Mouse (Mus musculus): ENCODE results near the gene Pigyl. TPM values are rescaled to one million over a fixed set of nuclear protein-coding genes. Genes with fewer than 3 reads are reported as not detected.

Pigyl gene
- polyA plus RNA-seq, 1 experiment from 2014 or later = 123 TPM

GRCm38 (mm10) chr9:22166686-22167085, 10.0 kb downstream of the Pigyl start:
- H3K27me3 ChIP-seq (replicated peaks; ENCODE audit: control insufficient read depth, insufficient read depth, low read length) = no peaks in the 10 kb centered on the region
- peak; percentile 40 for TF ChIP-seq CTCF (IDR thresholded peaks at IDR 0.05; ENCODE audit: low read depth)
- ATAC-seq = no peak
- no peaks in the 10 kb centered on the region for H3K4me1 ChIP-seq (replicated peaks; ENCODE audit: control insufficient read depth, insufficient read depth, low read length)
- no peak overlapping the region for H3K4me3 ChIP-seq (ENCODE audit: low read depth, low read length)
- no peaks in the 10 kb centered on the region for H3K36me3 ChIP-seq (ENCODE audit: control insufficient read depth, insufficient read depth)
- no peak overlapping the region for H3K27ac ChIP-seq (ENCODE audit: low read depth, low read length)
- H3K9ac ChIP-seq (ENCODE audit: low read depth, low read length) = no peak overlapping the region
- WGBS = 91% methylated on average over 10 of the region's 10 CpGs
- 0 out of 2 replicates have a peak, but pooled peaks cover 4% of the 10 kb centered on the region for H3K9me3 ChIP-seq (ENCODE audit: control insufficient read depth)
- no peak overlapping the region for H3K4me2 ChIP-seq (replicated peaks; ENCODE audit: low read depth)

GRCm38 (mm10) chr9:22167751-22168150, 11.1 kb downstream of the Pigyl start:
- no peaks in the 10 kb centered on the region for H3K36me3 ChIP-seq (ENCODE audit: control insufficient read depth, insufficient read depth)
- no peak for ATAC-seq
- no peak for TF ChIP-seq CTCF (IDR thresholded peaks at IDR 0.05; ENCODE audit: low read depth)
- no peak overlapping the region for H3K27ac ChIP-seq (ENCODE audit: low read depth, low read length)
- H3K9me3 ChIP-seq (ENCODE audit: control insufficient read depth) = 0 out of 2 replicates have a peak, but pooled peaks cover 4% of the 10 kb centered on the region
- no peaks in the 10 kb centered on the region for H3K4me1 ChIP-seq (replicated peaks; ENCODE audit: control insufficient read depth, insufficient read depth, low read length)
- whole genome bisulfite sequencing = over 99% methylated on average over 4 of the region's 4 CpGs
- H3K27me3 ChIP-seq (replicated peaks; ENCODE audit: control insufficient read depth, insufficient read depth, low read length) = no peaks in the 10 kb centered on the region
- H3K9ac ChIP-seq (ENCODE audit: low read depth, low read length) = no peak overlapping the region
- H3K4me3 ChIP-seq (ENCODE audit: low read depth, low read length) = no peak overlapping the region
- no peak overlapping the region for H3K4me2 ChIP-seq (replicated peaks; ENCODE audit: low read depth)

- no peak overlapping the region for H3K4me2 ChIP-seq (replicated peaks; ENCODE audit: low read depth)
- ATAC-seq = no peak
- H3K9me3 ChIP-seq (ENCODE audit: control insufficient read depth) = 0 out of 2 replicates have a peak, but pooled peaks cover 4% of the 10 kb centered on the region
- no peak overlapping the region for H3K27ac ChIP-seq (ENCODE audit: low read depth, low read length)
- no peak for TF ChIP-seq CTCF (IDR thresholded peaks at IDR 0.05; ENCODE audit: low read depth)
- no peaks in the 10 kb centered on the region for H3K36me3 ChIP-seq (ENCODE audit: control insufficient read depth, insufficient read depth)
- H3K9ac ChIP-seq (ENCODE audit: low read depth, low read length) = no peak overlapping the region
- H3K4me3 ChIP-seq (ENCODE audit: low read depth, low read length) = no peak overlapping the region
- H3K4me1 ChIP-seq (replicated peaks; ENCODE audit: control insufficient read depth, insufficient read depth, low read length) = no peaks in the 10 kb centered on the region
- WGBS = 95% methylated on average over 11 of the region's 11 CpGs
- H3K27me3 ChIP-seq (replicated peaks; ENCODE audit: control insufficient read depth, insufficient read depth, low read length) = no peaks in the 10 kb centered on the region
These were observed 12.7 kb downstream of the Pigyl start for GRCm38 (mm10) chr9:22169327-22169726.

- Histone ChIP-seq H3K9me3 (ENCODE audit: control insufficient read depth) (peaks cover 9% of the 10 kb centered on the region; the same call in 1 of the 2 replicates), H3K36me3 (ENCODE audit: control insufficient read depth, insufficient read depth) (no peaks in the 10 kb centered on the region), H3K9ac (ENCODE audit: low read depth, low read length) (no peak overlapping the region), H3K27ac (ENCODE audit: low read depth, low read length) (no peak overlapping the region), H3K4me3 (ENCODE audit: low read depth, low read length) (no peak overlapping the region), H3K27me3 (replicated peaks; ENCODE audit: control insufficient read depth, insufficient read depth, low read length) (no peaks in the 10 kb centered on the region), H3K4me2 (replicated peaks; ENCODE audit: low read depth) (no peak overlapping the region), H3K4me1 (replicated peaks; ENCODE audit: control insufficient read depth, insufficient read depth, low read length) (no peaks in the 10 kb centered on the region)
- no peak for ATAC-seq
- WGBS = 90% methylated on average over 4 of the region's 4 CpGs
- TF ChIP-seq CTCF (IDR thresholded peaks at IDR 0.05; ENCODE audit: low read depth) = no peak
These were observed 15.7 kb downstream of the Pigyl start for GRCm38 (mm10) chr9:22172318-22172717.

GRCm38 (mm10) chr9:22188025-22188611, 31.5 kb downstream of the Pigyl start, which contains the start of gene Zfp872:
Zfp872 (plus strand) TSS chr9:22188090.
- Histone ChIP-seq H3K4me1 (replicated peaks; ENCODE audit: control insufficient read depth, insufficient read depth, low read length) (no peaks in the 10 kb centered on the region), H3K4me2 (replicated peaks; ENCODE audit: low read depth) (peak within 1 kb of the TSS; percentile 63), H3K4me3 (ENCODE audit: low read depth, low read length) (peak within 1 kb of the TSS; percentile 32), H3K27me3 (replicated peaks; ENCODE audit: control insufficient read depth, insufficient read depth, low read length) (0 out of 2 replicates have a peak, but pooled peaks cover 5% of the 10 kb centered on the region), H3K27ac (ENCODE audit: low read depth, low read length) (no peak within 1 kb of the TSS), H3K36me3 (ENCODE audit: control insufficient read depth, insufficient read depth) (no peaks in the 10 kb centered on the region), H3K9ac (ENCODE audit: low read depth, low read length) (no peak within 1 kb of the TSS), H3K9me3 (ENCODE audit: control insufficient read depth) (peaks cover 5% of the 10 kb centered on the region; the same call in 1 of the 2 replicates)
- TF ChIP-seq CTCF (IDR thresholded peaks at IDR 0.05; ENCODE audit: low read depth) = no peak
- 19% methylated on average over 43 of the region's 43 CpGs for WGBS
- peak; percentile 65 for ATAC-seq

- Histone ChIP-seq H3K4me3 (ENCODE audit: low read depth, low read length) (no peak overlapping the region), H3K4me2 (replicated peaks; ENCODE audit: low read depth) (0 out of 2 replicates have a peak overlapping the region, but pooled peaks have one; percentile 21), H3K9ac (ENCODE audit: low read depth, low read length) (no peak overlapping the region), H3K36me3 (ENCODE audit: control insufficient read depth, insufficient read depth) (no peaks in the 10 kb centered on the region), H3K27me3 (replicated peaks; ENCODE audit: control insufficient read depth, insufficient read depth, low read length) (no peaks in the 10 kb centered on the region), H3K27ac (ENCODE audit: low read depth, low read length) (peak overlapping the region; percentile 46; the same call in 1 of the 2 replicates), H3K4me1 (replicated peaks; ENCODE audit: control insufficient read depth, insufficient read depth, low read length) (no peaks in the 10 kb centered on the region), H3K9me3 (ENCODE audit: control insufficient read depth) (peaks cover 12% of the 10 kb centered on the region)
- 18% methylated on average over 5 of the region's 5 CpGs for WGBS
- TF ChIP-seq CTCF (IDR thresholded peaks at IDR 0.05; ENCODE audit: low read depth) = no peak
- peak; percentile 99 for ATAC-seq
These were observed 39.8 kb downstream of the Pigyl start for GRCm38 (mm10) chr9:22196412-22196811.

Small RNAs within 50 kb of the gene (microRNA-seq; reads per million reads assigned to microRNA genes)
- gene Mir7084 = not detected

Other genes with a start within 250 kb of the Pigyl start
- 19.9 and 20.3 TPM in 2 replicates for gene Rab3d, start 238.7 kb upstream of the Pigyl start, polyA plus RNA-seq (2015; fragmentation: Nextera tagmentation; extraction: Ambion mirVana)
- 0.63 and 0.99 TPM in 2 replicates for gene Ccdc159, start 229.4 kb upstream of the Pigyl start, polyA plus RNA-seq (2015; fragmentation: Nextera tagmentation; extraction: Ambion mirVana)
- gene Tmem205, start 229.3 kb upstream of the Pigyl start, polyA plus RNA-seq (2015; fragmentation: Nextera tagmentation; extraction: Ambion mirVana) = 83.1 and 88.2 TPM in 2 replicates
- 2.9 and 3.2 TPM in 2 replicates for gene Plppr2, start 219.8 kb upstream of the Pigyl start, polyA plus RNA-seq (2015; fragmentation: Nextera tagmentation; extraction: Ambion mirVana)
- 4.6 and 4.8 TPM in 2 replicates for gene Swsap1, start 201.1 kb upstream of the Pigyl start, polyA plus RNA-seq (2015; fragmentation: Nextera tagmentation; extraction: Ambion mirVana)
- gene Epor, start 193.3 kb upstream of the Pigyl start, polyA plus RNA-seq (2015; fragmentation: Nextera tagmentation; extraction: Ambion mirVana) = 3.2 and 3.8 TPM in 2 replicates
- 2.1 and 2.5 TPM in 2 replicates for gene Rgl3, start 167.4 kb upstream of the Pigyl start, polyA plus RNA-seq (2015; fragmentation: Nextera tagmentation; extraction: Ambion mirVana)
- gene Ccdc151, start 154.2 kb upstream of the Pigyl start, polyA plus RNA-seq (2015; fragmentation: Nextera tagmentation; extraction: Ambion mirVana) = 0.22 and 0.35 TPM in 2 replicates
- gene Prkcsh, start 154.0 kb upstream of the Pigyl start, polyA plus RNA-seq (2015; fragmentation: Nextera tagmentation; extraction: Ambion mirVana) = 98.6 and 104 TPM in 2 replicates
- gene Elavl3, start 104.8 kb upstream of the Pigyl start, polyA plus RNA-seq (2015; fragmentation: Nextera tagmentation; extraction: Ambion mirVana) = 0.78 and 0.99 TPM in 2 replicates
- gene Gm49318, start 85.6 kb upstream of the Pigyl start, polyA plus RNA-seq (2015; fragmentation: Nextera tagmentation; extraction: Ambion mirVana) = not detected in 2 replicates
- gene Zfp653, start 85.5 kb upstream of the Pigyl start, polyA plus RNA-seq (2015; fragmentation: Nextera tagmentation; extraction: Ambion mirVana) = 4.2 and 4.5 TPM in 2 replicates
- gene Ecsit, start 71.4 kb upstream of the Pigyl start, polyA plus RNA-seq (2015; fragmentation: Nextera tagmentation; extraction: Ambion mirVana) = 23.8 and 25.3 TPM in 2 replicates
- gene Cnn1, start 57.6 kb upstream of the Pigyl start, polyA plus RNA-seq (2015; fragmentation: Nextera tagmentation; extraction: Ambion mirVana) = 419 and 432 TPM in 2 replicates
- gene Elof1, start 39.7 kb upstream of the Pigyl start, polyA plus RNA-seq (2015; fragmentation: Nextera tagmentation; extraction: Ambion mirVana) = 93.7 and 99.4 TPM in 2 replicates
- gene Acp5, start 21.1 kb upstream of the Pigyl start, polyA plus RNA-seq (2015; fragmentation: Nextera tagmentation; extraction: Ambion mirVana) = 175 and 178 TPM in 2 replicates
- gene Zfp872, start 31.2 kb downstream of the Pigyl start, polyA plus RNA-seq (2015; fragmentation: Nextera tagmentation; extraction: Ambion mirVana) = 0.27 and 0.38 TPM in 2 replicates
- 12.6 and 14.4 TPM in 2 replicates for gene Zfp809, start 68.9 kb downstream of the Pigyl start, polyA plus RNA-seq (2015; fragmentation: Nextera tagmentation; extraction: Ambion mirVana)
- 1.3 and 1.5 TPM in 2 replicates for gene Zfp599, start 103.0 kb downstream of the Pigyl start, polyA plus RNA-seq (2015; fragmentation: Nextera tagmentation; extraction: Ambion mirVana)
- 7.7 and 8.4 TPM in 2 replicates for gene Zfp810, start 150.8 kb downstream of the Pigyl start, polyA plus RNA-seq (2015; fragmentation: Nextera tagmentation; extraction: Ambion mirVana)
- gene Anln, start 232.3 kb downstream of the Pigyl start, polyA plus RNA-seq (2015; fragmentation: Nextera tagmentation; extraction: Ambion mirVana) = 9.9 and 10.9 TPM in 2 replicates